Mouse (Mus musculus): Measurements from ENCODE around the gene Mpig6b. TPM values are rescaled to one million over a fixed set of nuclear protein-coding genes. Genes with fewer than 3 reads are reported as not detected.
A peak's percentile ranks its signal among the peaks of the same experiment; 100 is the strongest.

The Mpig6b gene
- polyA plus RNA-seq, 1 experiment from 2014 or later: 0.25 TPM

DNA sequence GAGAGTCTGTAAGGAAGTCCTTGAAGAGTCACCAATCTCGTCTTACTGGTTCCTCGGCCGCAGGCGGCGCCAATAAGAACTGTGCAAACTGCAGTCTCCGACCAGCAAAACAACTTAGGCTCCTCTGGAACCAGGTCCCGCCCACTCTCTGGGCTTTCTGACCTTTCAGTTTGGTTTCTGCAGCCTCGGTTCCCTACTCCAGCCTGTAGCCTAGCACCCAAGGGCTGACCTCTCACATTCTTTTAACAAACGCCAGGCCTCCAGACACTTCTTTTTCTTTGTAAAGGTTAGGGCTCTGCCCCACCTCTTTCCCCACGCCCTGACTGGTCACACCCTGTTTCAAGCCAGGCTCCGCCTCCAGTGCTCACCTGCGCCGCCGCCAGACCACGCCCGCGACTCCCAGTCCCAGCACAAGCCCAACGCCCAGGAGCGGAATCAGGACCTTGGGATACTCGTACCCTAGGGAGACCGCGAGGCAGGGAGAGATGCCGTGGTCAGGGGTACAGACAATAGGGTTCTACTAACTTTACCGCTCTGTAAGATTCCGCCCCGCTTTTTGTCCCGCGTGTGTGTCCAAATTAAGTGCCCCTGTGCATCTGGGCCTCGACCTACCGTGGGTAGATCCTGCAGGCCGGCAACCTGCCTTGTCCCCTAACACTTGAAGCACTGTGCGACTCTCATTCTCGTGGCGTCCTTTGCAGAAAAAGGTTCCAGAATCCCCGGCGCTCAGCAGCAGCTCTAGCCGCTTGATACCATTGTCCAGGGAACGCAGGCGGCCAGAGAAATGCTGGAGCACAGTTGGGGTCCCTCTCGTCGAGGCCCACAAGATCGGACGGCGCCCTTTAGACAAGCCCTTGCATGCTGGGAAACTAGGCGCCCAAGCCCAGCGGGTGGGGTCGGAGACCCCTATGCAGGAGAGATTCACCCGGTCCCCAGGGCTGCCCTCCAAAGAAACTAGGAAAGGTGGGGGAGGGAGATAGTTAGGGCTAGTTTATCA is 735 bp downstream of the Mpig6b start, which contains the start of gene Ly6g6c:
TSS of gene Ly6g6c (plus strand) at position 438 of the 997 bp plus-strand sequence.
- Histone ChIP-seq H3K4me2 (peak within 1 kb of the TSS; percentile 55), H3K4me3 (peak within 1 kb of the TSS; percentile 26), H3K36me3 (peaks cover 8% of the 10 kb centered on the region; the same call in 1 of the 2 replicates), H3K9ac (0 out of 2 replicates have a peak within 1 kb of the TSS, but pooled peaks have one; percentile 22), H3K9me3 (no peaks in the 10 kb centered on the region), H3K4me1 (replicated peaks) (peaks cover 26% of the 10 kb centered on the region), H3K27me3 (peaks cover 34% of the 10 kb centered on the region), H3K27ac (replicated peaks) (no peak within 1 kb of the TSS)
- ATAC-seq (ENCODE audit: low FRiP score, low read depth): no peak
- 2% methylated on average over 48 of the region's 48 CpGs for WGBS

DNA sequence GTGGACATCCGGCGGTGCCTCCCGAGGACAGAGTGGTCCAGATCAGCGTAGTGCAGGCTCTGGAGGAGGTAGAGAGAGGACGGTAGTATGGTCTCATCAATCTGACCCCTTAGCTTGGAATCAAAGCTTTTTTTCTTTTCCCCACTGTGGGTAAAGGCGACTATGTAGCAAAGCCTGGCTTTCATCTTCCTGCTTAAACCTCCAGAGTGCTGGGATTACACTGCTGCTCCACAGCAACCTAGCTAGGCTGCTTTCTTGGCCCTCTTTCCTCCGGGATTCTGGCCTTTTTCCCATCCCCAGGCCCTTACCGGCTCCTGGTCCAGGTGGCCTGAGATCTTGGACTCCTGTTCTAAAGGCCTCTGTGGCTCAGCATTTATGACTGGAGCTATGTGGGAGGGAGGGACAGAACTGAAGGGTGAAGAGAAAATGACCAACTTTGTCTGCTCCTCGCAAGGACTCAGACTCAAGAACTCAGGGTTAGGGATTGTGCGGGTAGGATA is 1.6 kb downstream of the Mpig6b start:
- H3K4me2 ChIP-seq: peak overlapping the region; percentile 55; the same call in 1 of the 2 replicates
- H3K9ac ChIP-seq: no peak overlapping the region
- no peak for ATAC-seq (ENCODE audit: low FRiP score, low read depth)
- no peak overlapping the region for H3K27ac ChIP-seq (replicated peaks)
- H3K27me3 ChIP-seq: peaks cover 34% of the 10 kb centered on the region
- H3K9me3 ChIP-seq: no peaks in the 10 kb centered on the region
- 37% methylated on average over 10 of the region's 10 CpGs for WGBS
- peaks cover 8% of the 10 kb centered on the region; the same call in 1 of the 2 replicates for H3K36me3 ChIP-seq
- no peak overlapping the region for H3K4me3 ChIP-seq
- peaks cover 33% of the 10 kb centered on the region for H3K4me1 ChIP-seq (replicated peaks)

DNA sequence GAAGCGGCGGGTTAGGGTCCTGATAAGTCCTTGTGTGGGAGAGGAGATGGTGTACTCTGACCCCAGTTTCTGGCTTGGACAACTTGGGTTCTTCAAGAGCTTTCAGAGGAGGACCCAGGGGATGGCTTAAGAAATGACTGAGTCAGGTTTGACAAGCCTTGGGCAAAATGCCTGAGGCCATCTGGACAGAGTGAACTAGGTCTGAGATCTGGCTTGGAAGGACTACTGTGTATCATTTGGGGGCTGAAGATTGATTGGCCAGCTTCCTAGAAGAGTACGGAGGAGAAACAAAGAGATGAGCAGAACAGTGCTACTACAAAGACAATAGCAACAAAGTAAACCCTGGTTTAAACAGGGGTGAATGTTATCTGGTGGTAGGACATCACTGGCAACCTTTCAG is 2.5 kb downstream of the Mpig6b start:
- Histone ChIP-seq H3K27me3 (peaks cover 34% of the 10 kb centered on the region), H3K4me1 (replicated peaks) (peaks cover 33% of the 10 kb centered on the region), H3K4me2 (no peak overlapping the region), H3K9me3 (no peaks in the 10 kb centered on the region), H3K27ac (replicated peaks) (no peak overlapping the region), H3K4me3 (no peak overlapping the region), H3K36me3 (peaks cover 8% of the 10 kb centered on the region; the same call in 1 of the 2 replicates), H3K9ac (no peak overlapping the region)
- WGBS: 86% methylated on average over 3 of the region's 3 CpGs
- no peak for ATAC-seq (ENCODE audit: low FRiP score, low read depth)

DNA sequence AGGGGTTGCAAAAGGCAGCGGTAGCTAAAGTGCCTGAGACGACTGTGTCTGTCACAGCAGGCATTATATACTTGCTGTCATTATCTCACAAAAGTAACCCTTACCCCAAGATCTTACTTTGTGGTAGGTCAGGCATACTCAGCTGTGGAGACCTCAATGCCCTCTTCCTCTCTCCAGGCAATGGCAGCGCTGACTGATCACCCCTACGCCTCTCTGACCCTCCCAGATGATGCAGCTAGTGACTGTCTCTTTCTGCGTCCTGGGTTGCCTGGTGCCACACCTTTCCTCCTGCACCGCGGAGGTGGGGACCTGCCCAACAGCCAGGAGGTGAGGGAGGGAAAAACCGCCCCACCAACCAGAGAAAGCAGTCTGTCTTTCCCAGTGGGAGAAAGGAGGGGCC is 4.7 kb downstream of the Mpig6b start:
- Histone ChIP-seq H3K4me3 (no peak overlapping the region), H3K36me3 (peaks cover 8% of the 10 kb centered on the region; the same call in 1 of the 2 replicates), H3K27ac (replicated peaks) (no peak overlapping the region), H3K4me1 (replicated peaks) (peaks cover 37% of the 10 kb centered on the region), H3K9ac (no peak overlapping the region), H3K27me3 (peaks cover 25% of the 10 kb centered on the region), H3K9me3 (no peaks in the 10 kb centered on the region), H3K4me2 (no peak overlapping the region; the same call in 1 of the 2 replicates)
- no peak for ATAC-seq (ENCODE audit: low FRiP score, low read depth)
- WGBS: 83% methylated on average over 8 of the region's 8 CpGs

GRCm38 (mm10) chr17:35060737-35061297 is 5.2 kb downstream of the Mpig6b start:
- peak overlapping the region; percentile 75 for H3K4me2 ChIP-seq
- H3K9ac ChIP-seq: peak overlapping the region; percentile 80
- WGBS: 57% methylated on average over 22 of the region's 22 CpGs
- peaks cover 37% of the 10 kb centered on the region for H3K4me1 ChIP-seq (replicated peaks)
- no peaks in the 10 kb centered on the region for H3K9me3 ChIP-seq
- peaks cover 21% of the 10 kb centered on the region for H3K27me3 ChIP-seq
- peak overlapping the region; percentile 84 for H3K4me3 ChIP-seq
- H3K36me3 ChIP-seq: peaks cover 8% of the 10 kb centered on the region; the same call in 1 of the 2 replicates
- H3K27ac ChIP-seq (replicated peaks): no peak overlapping the region
- no peak for ATAC-seq (ENCODE audit: low FRiP score, low read depth)

DNA sequence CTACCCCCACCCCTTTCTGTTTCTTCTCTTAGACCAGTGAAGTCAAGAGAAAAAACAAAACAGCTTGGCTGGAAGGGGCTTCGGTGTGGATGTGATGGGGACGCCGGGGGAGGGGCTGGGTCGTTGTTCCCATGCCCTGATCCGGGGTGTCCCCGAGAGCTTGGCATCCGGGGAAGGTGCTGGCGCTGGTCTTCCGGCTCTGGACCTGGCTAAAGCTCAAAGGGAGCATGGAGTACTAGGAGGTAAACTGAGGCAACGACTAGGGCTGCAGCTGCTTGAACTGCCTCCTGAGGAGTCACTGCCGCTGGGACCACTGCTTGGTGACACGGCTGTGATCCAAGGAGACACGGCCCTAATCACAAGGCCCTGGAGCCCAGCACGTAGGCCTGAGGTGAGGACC is 5.9 kb downstream of the Mpig6b start:
- 28% methylated on average over 14 of the region's 14 CpGs for WGBS
- ATAC-seq (ENCODE audit: low FRiP score, low read depth): no peak
- H3K9ac ChIP-seq: peak overlapping the region; percentile 80

DNA sequence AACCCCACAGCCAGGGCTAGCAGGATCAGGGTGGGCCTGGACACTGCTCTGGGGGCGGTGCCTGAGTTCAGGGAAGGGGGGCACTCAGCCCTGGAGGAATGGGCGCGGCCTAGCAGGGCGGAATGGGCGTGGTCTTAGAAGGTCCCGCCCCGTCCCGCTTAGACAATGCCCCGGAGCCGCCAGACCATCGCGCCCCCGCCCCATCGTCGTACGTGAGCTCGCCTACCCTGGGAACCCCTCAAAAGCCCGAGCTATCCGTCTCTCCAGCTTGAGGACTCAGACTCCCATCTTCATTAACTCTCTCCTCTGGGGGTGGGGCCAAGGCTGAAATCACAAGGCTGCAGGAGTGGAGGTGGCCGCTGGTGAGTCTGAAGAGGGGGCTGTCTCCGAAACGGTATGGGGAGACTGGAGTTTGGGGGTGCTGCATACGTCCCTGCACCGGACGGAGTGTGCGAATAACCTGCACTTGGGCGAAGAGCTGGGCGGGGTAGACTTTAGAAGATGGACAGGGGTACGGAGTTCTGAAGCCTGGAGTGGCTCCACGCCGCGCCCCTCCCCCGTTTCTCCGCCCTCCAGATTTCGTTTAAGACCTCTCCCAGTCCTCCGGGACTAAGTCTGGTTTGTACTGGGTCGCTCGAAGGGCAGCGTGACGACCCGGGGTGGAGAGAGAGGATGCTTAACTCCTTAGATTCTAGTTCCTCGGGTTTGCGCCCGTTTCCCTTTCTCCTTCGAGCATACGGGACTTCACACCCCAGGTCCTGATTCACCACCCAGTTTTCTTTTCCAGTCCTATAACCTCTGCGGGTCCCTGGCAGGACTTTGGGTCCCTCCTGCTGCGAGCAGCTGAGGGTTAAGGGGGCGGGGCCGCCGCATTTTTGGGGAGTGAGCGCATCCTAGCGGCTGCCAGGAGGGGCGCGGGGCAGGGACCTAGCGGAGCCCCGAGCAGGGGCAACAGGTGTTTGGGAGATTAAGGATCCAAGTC is 6.8 kb downstream of the Mpig6b start, which contains the start of gene Ddah2:
TSS of gene Ddah2 (plus strand) at position 125 of the 982 bp plus-strand sequence.
- Histone ChIP-seq H3K9me3 (no peaks in the 10 kb centered on the region), H3K4me1 (replicated peaks) (peaks cover 26% of the 10 kb centered on the region), H3K9ac (peak within 1 kb of the TSS; percentile 80), H3K4me2 (peak within 1 kb of the TSS; percentile 75), H3K27ac (replicated peaks) (peak within 1 kb of the TSS; percentile 88), H3K4me3 (peak within 1 kb of the TSS; percentile 84), H3K36me3 (peaks cover 9% of the 10 kb centered on the region; the same call in 1 of the 2 replicates), H3K27me3 (peaks cover 8% of the 10 kb centered on the region)
- ATAC-seq (ENCODE audit: low FRiP score, low read depth): peak; percentile 94
- WGBS: under 1% methylated on average over 57 of the region's 57 CpGs

More for the DNA sequence above, 5.9 kb downstream of the Mpig6b start:
- H3K27ac ChIP-seq (replicated peaks): peak overlapping the region; percentile 88; the same call in 1 of the 2 replicates
- peaks cover 8% of the 10 kb centered on the region; the same call in 1 of the 2 replicates for H3K36me3 ChIP-seq
- H3K4me3 ChIP-seq: peak overlapping the region; percentile 84
- peaks cover 30% of the 10 kb centered on the region for H3K4me1 ChIP-seq (replicated peaks)
- H3K27me3 ChIP-seq: peaks cover 15% of the 10 kb centered on the region
- no peaks in the 10 kb centered on the region for H3K9me3 ChIP-seq
- peak overlapping the region; percentile 75 for H3K4me2 ChIP-seq

DNA sequence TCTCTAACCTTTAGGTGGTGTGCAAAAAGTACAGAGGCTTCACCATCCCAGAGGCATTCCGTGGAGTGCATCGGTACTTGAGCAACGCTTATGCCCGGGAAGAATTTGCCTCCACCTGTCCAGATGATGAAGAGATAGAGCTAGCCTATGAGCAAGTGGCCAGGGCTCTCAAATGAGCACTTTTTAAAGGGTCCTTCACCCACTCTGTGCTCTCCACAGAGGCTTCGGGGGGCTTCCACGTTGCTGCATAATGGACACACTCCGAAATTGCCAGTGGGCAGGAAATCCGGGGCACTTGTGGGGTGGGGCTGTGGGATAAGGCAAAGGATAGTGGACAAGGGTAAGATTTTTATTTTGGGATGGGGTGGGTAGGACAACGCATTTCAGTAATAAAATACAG is 7.7 kb downstream of the Mpig6b start:
- Histone ChIP-seq H3K4me3 (peak overlapping the region; percentile 84), H3K9me3 (no peaks in the 10 kb centered on the region), H3K27ac (replicated peaks) (peak overlapping the region; percentile 88; the same call in 1 of the 2 replicates), H3K4me1 (replicated peaks) (peaks cover 27% of the 10 kb centered on the region), H3K36me3 (peaks cover 13% of the 10 kb centered on the region; the same call in 1 of the 2 replicates), H3K9ac (0 out of 2 replicates have a peak overlapping the region, but pooled peaks have one; percentile 80), H3K27me3 (peaks cover 3% of the 10 kb centered on the region; the same call in 1 of the 2 replicates), H3K4me2 (peak overlapping the region; percentile 75)
- WGBS: 58% methylated on average over 9 of the region's 9 CpGs
- ATAC-seq (ENCODE audit: low FRiP score, low read depth): 0 out of 2 replicates have a peak, but pooled peaks have one; percentile 0

DNA sequence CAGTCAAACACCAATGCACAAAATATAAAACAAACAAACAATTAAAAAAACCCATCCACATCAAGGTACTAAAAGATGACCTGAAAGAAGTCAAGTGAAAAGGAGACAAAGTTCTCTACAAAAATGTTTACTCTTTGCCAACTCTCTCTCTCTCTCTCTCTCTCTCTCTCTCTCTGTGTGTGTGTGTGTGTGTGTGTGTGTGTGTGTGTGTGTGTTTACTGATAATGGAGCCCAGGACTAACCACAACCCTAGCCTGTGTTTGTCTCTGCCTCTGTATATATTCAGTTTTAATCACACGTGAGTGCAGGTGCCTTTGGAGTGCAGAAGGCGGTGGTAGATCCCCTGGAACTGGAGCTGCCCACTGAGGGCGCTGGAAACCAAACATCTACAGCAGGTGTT is 8.9 kb downstream of the Mpig6b start:
- Histone ChIP-seq H3K9me3 (no peaks in the 10 kb centered on the region), H3K9ac (no peak overlapping the region), H3K27ac (replicated peaks) (no peak overlapping the region), H3K4me2 (no peak overlapping the region), H3K36me3 (peaks cover 13% of the 10 kb centered on the region; the same call in 1 of the 2 replicates), H3K4me1 (replicated peaks) (peaks cover 37% of the 10 kb centered on the region), H3K27me3 (no peaks in the 10 kb centered on the region), H3K4me3 (no peak overlapping the region)
- no peak for ATAC-seq (ENCODE audit: low FRiP score, low read depth)
- 74% methylated on average over 3 of the region's 3 CpGs for WGBS

DNA sequence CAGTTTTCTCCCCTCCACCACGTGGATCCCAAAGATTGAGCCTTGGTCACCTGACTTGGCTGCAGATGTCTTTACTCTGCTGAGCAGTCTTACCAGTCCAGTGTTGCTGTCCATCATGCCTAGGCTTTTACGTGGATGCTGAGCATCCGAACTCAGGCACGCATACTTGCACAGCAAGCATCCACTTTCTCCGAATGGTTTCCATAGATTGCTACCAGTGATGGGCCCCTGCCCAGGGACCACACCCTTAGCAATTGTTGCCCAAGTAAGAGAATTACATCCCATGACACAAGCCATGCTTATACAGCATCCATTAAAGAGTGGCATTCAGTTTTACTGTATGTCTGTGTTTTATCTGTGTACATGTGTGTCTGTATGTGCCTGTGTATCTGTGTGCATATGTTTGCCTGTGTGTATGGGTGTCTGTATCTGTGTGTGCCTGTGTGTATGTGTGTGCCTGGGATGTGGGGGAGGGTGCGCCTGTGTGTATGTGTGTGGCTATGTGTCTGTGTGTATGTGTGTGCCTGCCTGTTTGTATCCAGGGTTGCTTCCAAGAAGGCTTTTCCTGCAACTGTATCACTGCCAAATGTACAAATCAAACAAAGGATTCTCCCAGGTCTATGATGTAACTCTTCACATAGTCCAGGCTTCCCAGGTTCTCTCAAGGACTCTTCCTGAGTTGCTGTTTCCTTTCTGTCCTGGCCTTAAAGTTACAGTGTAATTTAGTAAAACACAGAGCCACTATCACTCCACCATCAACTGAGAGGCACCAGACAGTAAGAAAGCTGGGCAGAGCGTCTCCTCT is 10.1 kb downstream of the Mpig6b start:
- Histone ChIP-seq H3K36me3 (peaks cover 6% of the 10 kb centered on the region; the same call in 1 of the 2 replicates), H3K4me1 (replicated peaks) (peaks cover 40% of the 10 kb centered on the region), H3K4me2 (no peak overlapping the region), H3K4me3 (no peak overlapping the region), H3K27ac (replicated peaks) (no peak overlapping the region), H3K9ac (no peak overlapping the region), H3K9me3 (no peaks in the 10 kb centered on the region), H3K27me3 (no peaks in the 10 kb centered on the region)
- ATAC-seq (ENCODE audit: low FRiP score, low read depth): no peak
- WGBS: 93% methylated on average over 7 of the region's 7 CpGs
